16 mouse cellular contexts compared by ENCODE assay signal in the genomic region with DNA sequence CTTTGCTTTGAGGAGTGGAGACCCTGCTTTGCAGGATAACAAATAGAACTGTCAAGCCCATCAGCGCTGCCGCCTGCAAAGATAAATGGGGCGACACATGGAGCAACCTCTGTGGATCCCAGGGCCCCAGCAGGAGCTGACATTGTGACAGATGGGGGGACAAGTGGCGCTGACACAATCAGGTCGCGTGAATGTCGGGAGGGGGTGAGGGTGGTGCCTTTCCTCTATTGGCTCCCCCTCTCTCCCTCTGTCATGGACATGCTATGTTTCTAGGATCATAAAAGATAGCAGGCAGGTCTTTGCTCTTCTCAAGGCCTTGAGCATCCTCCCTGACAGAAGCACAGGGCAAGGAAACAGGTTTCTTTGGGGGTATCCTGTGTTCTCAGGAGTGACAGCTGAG.
A peak's percentile ranks its signal among the peaks of the same experiment; 100 is the strongest.
DNase-seq lines count a peak whose midpoint lies in the region; ATAC-seq and TF ChIP-seq lines count a peak whose summit lies in the region.
"Had no signal": no experiment of that assay in that cellular context is flagged by ENCODE, and none has a peak within 500 bp of the region (broad histone marks: within the 10 kb centered on the region; RNA-seq: fewer than 3 reads in every experiment).

No protein-coding gene starts in this region.

- H3K4me2 ChIP-seq in midbrain, postnatal 0 days (ENCODE audit: low read depth, low read length, poor library complexity, severe bottlenecking) = no peak overlapping the region
- no peak overlapping the region for H3K4me2 ChIP-seq in midbrain, embryonic 15.5 days
- H3K4me2 ChIP-seq in hindbrain, embryonic 11.5 days (replicated peaks; ENCODE audit: low read depth, low read length) = no peak overlapping the region
- H3K4me2 ChIP-seq in intestine, postnatal 0 days (replicated peaks; ENCODE audit: low read depth) = no peak overlapping the region
- H3K4me2 ChIP-seq: heart, embryonic 15.5 days; liver, embryonic 11.5 days; lung, embryonic 15.5 days had no signal

- no peaks in the 10 kb centered on the region for H3K27me3 ChIP-seq in midbrain, postnatal 0 days (ENCODE audit: insufficient read depth, low read length)
- no peaks in the 10 kb centered on the region for H3K27me3 ChIP-seq in midbrain, embryonic 15.5 days (replicated peaks)
- no peaks in the 10 kb centered on the region for H3K27me3 ChIP-seq in hindbrain, embryonic 11.5 days (ENCODE audit: control insufficient read depth, insufficient read depth, low read length)
- H3K27me3 ChIP-seq in intestine, postnatal 0 days (replicated peaks; ENCODE audit: control insufficient read depth, insufficient read depth, low read length) = no peaks in the 10 kb centered on the region
- H3K27me3 ChIP-seq: lung, embryonic 15.5 days had no signal

- TF ChIP-seq CTCF in midbrain, postnatal 0 days (IDR thresholded peaks at IDR 0.05) = no peak
- no peak for TF ChIP-seq CTCF in intestine, postnatal 0 days (IDR thresholded peaks at IDR 0.05; ENCODE audit: low read depth)

- no peak overlapping the region for H3K4me3 ChIP-seq in midbrain, postnatal 0 days (ENCODE audit: low read depth, low read length)
- H3K4me3 ChIP-seq in midbrain, embryonic 15.5 days = no peak overlapping the region
- no peak overlapping the region for H3K4me3 ChIP-seq in hindbrain, embryonic 11.5 days (ENCODE audit: low read depth, low read length)
- no peak overlapping the region for H3K4me3 ChIP-seq in intestine, postnatal 0 days (ENCODE audit: low read depth, low read length)
- H3K4me3 ChIP-seq: heart, embryonic 15.5 days; lung, embryonic 15.5 days had no signal

- H3K4me1 ChIP-seq in midbrain, postnatal 0 days (ENCODE audit: insufficient read depth, low read length) = no peaks in the 10 kb centered on the region
- H3K4me1 ChIP-seq in midbrain, embryonic 15.5 days = no peaks in the 10 kb centered on the region
- H3K4me1 ChIP-seq in hindbrain, embryonic 11.5 days (replicated peaks; ENCODE audit: control insufficient read depth, insufficient read depth, low read length) = no peaks in the 10 kb centered on the region
- H3K4me1 ChIP-seq in intestine, postnatal 0 days (replicated peaks; ENCODE audit: control insufficient read depth, insufficient read depth, low read length) = no peaks in the 10 kb centered on the region
- H3K4me1 ChIP-seq: heart, embryonic 15.5 days; lung, embryonic 15.5 days had no signal

- H3K9me3 ChIP-seq in midbrain, postnatal 0 days (ENCODE audit: low read length) = no peaks in the 10 kb centered on the region
- no peaks in the 10 kb centered on the region for H3K9me3 ChIP-seq in midbrain, embryonic 15.5 days
- no peaks in the 10 kb centered on the region for H3K9me3 ChIP-seq in hindbrain, embryonic 11.5 days (ENCODE audit: control insufficient read depth, low read length)
- H3K9me3 ChIP-seq in intestine, postnatal 0 days (ENCODE audit: control insufficient read depth) = no peaks in the 10 kb centered on the region
- H3K9me3 ChIP-seq: heart, embryonic 15.5 days; lung, embryonic 15.5 days had no signal

- no peak for ATAC-seq in midbrain, postnatal 0 days (ENCODE audit: low FRiP score)
- ATAC-seq in midbrain, embryonic 15.5 days (replicated peaks) = no peak
- ATAC-seq in hindbrain, embryonic 11.5 days (ENCODE audit: low FRiP score) = peak; percentile 73
- ATAC-seq in intestine, postnatal 0 days = no peak
- no peak for ATAC-seq in granulocyte monocyte progenitor cell, adult 5-6 weeks (replicated peaks; ENCODE audit: poor library complexity, severe bottlenecking)
- ATAC-seq: inflammation-experienced regulatory T-cells, adult 6 months had no signal

- DNase-seq in midbrain, postnatal 0 days (ENCODE audit: low spot score) = peak; percentile 58
- peak; percentile 58 to 78 for DNase-seq in cerebellum, postnatal 10 days
- peak; percentile 47 for DNase-seq in hindbrain, embryonic 11.5 days (ENCODE audit: low spot score)
- peak; percentile 65 for DNase-seq in retina, embryonic 14.5 days (ENCODE audit: low spot score)
- DNase-seq in right cerebral cortex, postnatal 36 days (ENCODE audit: low spot score in 2 of 2) = no peak
- DNase-seq: adrenal gland, adult 8-10 months; layer of hippocampus, adult 9-11 months; thymus, postnatal 25 days had no signal

- no peaks in the 10 kb centered on the region for H3K36me3 ChIP-seq in midbrain, postnatal 0 days (ENCODE audit: insufficient read depth, low read length)
- no peaks in the 10 kb centered on the region for H3K36me3 ChIP-seq in midbrain, embryonic 15.5 days (replicated peaks)
- no peaks in the 10 kb centered on the region for H3K36me3 ChIP-seq in hindbrain, embryonic 11.5 days (ENCODE audit: control insufficient read depth, insufficient read depth, low read length)
- no peaks in the 10 kb centered on the region for H3K36me3 ChIP-seq in intestine, postnatal 0 days (ENCODE audit: control insufficient read depth, insufficient read depth)
- H3K36me3 ChIP-seq: G1E; heart, embryonic 15.5 days; lung, embryonic 15.5 days had no signal

- WGBS in midbrain, postnatal 0 days = 49% methylated on average over 7 of the region's 7 CpGs
- whole genome bisulfite sequencing in midbrain, embryonic 15.5 days = 51% methylated on average over 7 of the region's 7 CpGs
- WGBS in hindbrain, embryonic 11.5 days = 19% methylated on average over 7 of the region's 7 CpGs
- WGBS in intestine, postnatal 0 days = 50% methylated on average over 7 of the region's 7 CpGs

- H3K9ac ChIP-seq in midbrain, postnatal 0 days (replicated peaks; ENCODE audit: low read length, poor library complexity, severe bottlenecking) = no peak overlapping the region
- no peak overlapping the region for H3K9ac ChIP-seq in midbrain, embryonic 15.5 days
- H3K9ac ChIP-seq in hindbrain, embryonic 11.5 days (ENCODE audit: low read depth, low read length) = no peak overlapping the region
- no peak overlapping the region for H3K9ac ChIP-seq in intestine, postnatal 0 days (ENCODE audit: low read depth, low read length)
- H3K9ac ChIP-seq: heart, embryonic 15.5 days; lung, embryonic 15.5 days had no signal

- H3K27ac ChIP-seq in midbrain, postnatal 0 days (ENCODE audit: low read depth, low read length) = no peak overlapping the region
- no peak overlapping the region for H3K27ac ChIP-seq in midbrain, embryonic 15.5 days
- H3K27ac ChIP-seq in hindbrain, embryonic 11.5 days (ENCODE audit: low read depth, low read length) = no peak overlapping the region
- H3K27ac ChIP-seq in intestine, postnatal 0 days (ENCODE audit: low read depth, low read length) = no peak overlapping the region
- H3K27ac ChIP-seq: heart, embryonic 15.5 days; lung, embryonic 15.5 days had no signal

Comparison
In these comparisons a context has a peak if more than half of its experiments do, and no peak if none do; other contexts are left out.
1. DNase-seq: peak in midbrain, postnatal 0 days (single experiment), cerebellum, postnatal 10 days (2 of 2), hindbrain, embryonic 11.5 days (single experiment) and retina, embryonic 14.5 days (single experiment); none in right cerebral cortex, postnatal 36 days (0 of 2).